Mouse (Mus musculus): Measurements from ENCODE around the gene Igfbp4.

DNA sequence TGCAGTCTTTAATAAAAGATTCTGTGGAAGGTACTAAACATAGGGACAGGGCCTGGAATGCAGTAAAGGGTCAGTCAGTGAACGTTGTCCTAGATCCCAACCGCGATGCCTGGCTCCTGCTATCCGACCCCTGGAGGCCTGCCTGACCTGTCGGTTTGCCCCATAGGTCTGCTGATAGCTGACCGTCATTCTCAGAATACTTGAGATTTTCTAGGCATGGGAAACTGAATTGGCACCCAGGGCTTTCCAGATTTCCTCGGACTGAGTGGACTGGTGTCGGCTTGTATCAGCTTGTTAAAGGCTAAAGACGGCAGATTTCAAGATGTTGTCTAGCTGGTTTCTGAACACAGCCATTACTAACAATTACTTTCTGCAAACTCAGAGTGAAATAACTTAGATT is 43.3 kb downstream of the Igfbp4 start:
- TF ChIP-seq POLR2A (IDR thresholded peaks at IDR 0.05; ENCODE audit: low read depth, low read length) (no peak), EP300 (IDR thresholded peaks at IDR 0.05; ENCODE audit: low read length) (no peak)

Data from CH12.LX (cell line).